7 mouse cellular contexts compared by ENCODE assay signal in the genomic region with DNA sequence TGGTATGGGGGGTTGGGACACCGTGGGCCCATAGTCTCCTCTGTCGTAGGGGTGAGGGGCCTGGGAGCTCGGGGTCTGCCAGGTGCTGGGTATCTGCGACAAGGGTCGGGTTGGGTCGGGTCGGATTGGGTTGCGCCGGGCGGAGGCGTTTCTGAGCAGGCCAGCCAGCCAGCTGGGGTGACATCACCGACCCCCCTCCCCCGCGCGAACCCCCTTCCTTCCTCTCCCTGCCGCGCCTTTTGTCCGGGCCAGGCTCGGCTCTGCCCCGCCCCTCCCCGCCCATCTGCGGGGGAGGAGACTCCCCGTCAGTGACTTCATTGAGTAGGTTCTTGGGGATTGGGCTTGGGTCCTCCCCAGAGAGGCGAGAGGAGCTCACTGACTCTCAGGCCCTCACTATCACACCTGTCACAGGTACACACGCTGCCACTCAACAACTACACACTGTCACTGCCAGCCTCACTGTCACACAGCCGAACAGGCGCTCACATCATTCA. TPM values are rescaled to one million over a fixed set of nuclear protein-coding genes. Genes with fewer than 3 reads are reported as not detected.
DNase-seq lines count a peak whose midpoint lies in the region; ATAC-seq lines count a peak whose summit lies in the region.

No protein-coding gene starts in this region.

- no peaks in the 10 kb centered on the region for H3K27me3 ChIP-seq in midbrain, embryonic 11.5 days (ENCODE audit: control insufficient read depth, insufficient read depth, low read length)

- H3K4me1 ChIP-seq in midbrain, embryonic 11.5 days (ENCODE audit: control insufficient read depth, insufficient read depth, low read length) = peaks cover 67% of the 10 kb centered on the region

- H3K9ac ChIP-seq in midbrain, embryonic 11.5 days (ENCODE audit: low read length) = peak overlapping the region; percentile 94

- 1% methylated on average over 20 of the region's 27 CpGs for whole genome bisulfite sequencing in midbrain, embryonic 11.5 days

- peak; percentile 92 for DNase-seq in ZHBTc4 (ENCODE audit: low read depth, low spot score)
- peak; percentile 82 to 91 for DNase-seq in cerebellum, postnatal 25 days
- peak; percentile 91 for DNase-seq in gastrocnemius, postnatal 10 days
- peak; percentile 88 to 89 for DNase-seq in left cerebral cortex, postnatal 36 days (ENCODE audit: low spot score in 2 of 2)
- peak; percentile 98 for DNase-seq in midbrain, embryonic 11.5 days (ENCODE audit: low spot score, missing footprints)
- DNase-seq in right cerebral cortex, postnatal 4 days = peak; percentile 85

- intact Hi-C loops in left cerebral cortex, postnatal 36 days (cut with DNase I) = no loop called here

- H3K9me3 ChIP-seq in midbrain, embryonic 11.5 days (ENCODE audit: control insufficient read depth, low read length) = no peaks in the 10 kb centered on the region

- H3K27ac ChIP-seq in midbrain, embryonic 11.5 days (ENCODE audit: low read depth, low read length) = peak overlapping the region; percentile 96

- peak overlapping the region; percentile 80 for H3K4me3 ChIP-seq in midbrain, embryonic 11.5 days (ENCODE audit: low read depth, low read length)

- H3K36me3 ChIP-seq in midbrain, embryonic 11.5 days (ENCODE audit: control insufficient read depth, insufficient read depth, low read length) = no peaks in the 10 kb centered on the region

- H3K4me2 ChIP-seq in midbrain, embryonic 11.5 days = peak overlapping the region; percentile 93

- peak; percentile 55 for ATAC-seq in inflammation-experienced regulatory T-cells, adult 6 months
- ATAC-seq in midbrain, embryonic 11.5 days (ENCODE audit: low FRiP score) = peak; percentile 68

RNA-seq across cellular contexts. Expression of a gene that starts 0.5 kb away (rescaled TPM):
- total RNA-seq in gastrocnemius, postnatal 10 days (2021) = 100 to 1,000 TPM; 114 to 122 TPM
- polyA plus RNA-seq in inflammation-experienced regulatory T-cells, adult 6 months (2017; shearing (Covaris generic)) = 1 to 10 TPM; 2.1 to 5.3 (median 2.3) TPM
- 100 to 1,000 TPM; 197 to 202 TPM for total RNA-seq in left cerebral cortex, postnatal 36 days (2021)
- polyA plus RNA-seq in midbrain, embryonic 11.5 days (2014; fragmentation: Nextera tagmentation; extraction: Ambion mirVana) = 17.6 and 22.3 TPM in 2 replicates

RNA-seq across cellular contexts. Expression of a gene that starts 19.3 kb away (rescaled TPM):
- not detected for total RNA-seq in gastrocnemius, postnatal 10 days (2021)
- polyA plus RNA-seq in inflammation-experienced regulatory T-cells, adult 6 months (2017; shearing (Covaris generic)) = 1 to 10 TPM in 1 of 3 experiments, under 1 TPM in 1, not detected in 1; 0.35 to 1.1 TPM
- total RNA-seq in left cerebral cortex, postnatal 36 days (2021) = not detected
- 0.52 and 0.60 TPM in 2 replicates for polyA plus RNA-seq in midbrain, embryonic 11.5 days (2014; fragmentation: Nextera tagmentation; extraction: Ambion mirVana)

RNA-seq across cellular contexts. Expression of a gene that starts 33.7 kb away (rescaled TPM):
- 1 to 10 TPM in 1 of 2 experiments, under 1 TPM in 1; 0.78 to 1.3 TPM for total RNA-seq in gastrocnemius, postnatal 10 days (2021)
- not detected for polyA plus RNA-seq in inflammation-experienced regulatory T-cells, adult 6 months (2017; shearing (Covaris generic))
- total RNA-seq in left cerebral cortex, postnatal 36 days (2021) = 100 to 1,000 TPM; 333 to 352 TPM
- 2.2 and 2.9 TPM in 2 replicates for polyA plus RNA-seq in midbrain, embryonic 11.5 days (2014; fragmentation: Nextera tagmentation; extraction: Ambion mirVana)

RNA-seq across cellular contexts. Expression of a gene that starts 50.2 kb away (rescaled TPM):
- total RNA-seq in gastrocnemius, postnatal 10 days (2021) = 100 to 1,000 TPM; 270 to 274 TPM
- 100 to 1,000 TPM; 144 to 162 (median 154) TPM for polyA plus RNA-seq in inflammation-experienced regulatory T-cells, adult 6 months (2017; shearing (Covaris generic))
- total RNA-seq in left cerebral cortex, postnatal 36 days (2021) = 100 to 1,000 TPM; 181 to 194 TPM
- polyA plus RNA-seq in midbrain, embryonic 11.5 days (2014; fragmentation: Nextera tagmentation; extraction: Ambion mirVana) = 635 and 667 TPM in 2 replicates

Comparison
In these comparisons a context has a peak if more than half of its experiments do, and no peak if none do; other contexts are left out.
1. Peak in every context shown above with its lines: DNase-seq, ATAC-seq, H3K4me3 ChIP-seq and H3K27ac ChIP-seq.
2. RNA of a gene that starts 33.7 kb away (total RNA-seq): 333 to 352 TPM in left cerebral cortex, postnatal 36 days; 0.78 to 1.3 TPM in gastrocnemius, postnatal 10 days; every median in the first group is over 100 times any median in the second.